Mouse (Mus musculus) gastrocnemius, postnatal 14 days (tissue): ENCODE measurements around the gene 2810004N23Rik. TPM values are rescaled to one million over a fixed set of nuclear protein-coding genes. Genes with fewer than 3 reads are reported as not detected.
A peak's percentile ranks its signal among the peaks of the same experiment; 100 is the strongest.

Experiments used
- DNase-seq: peaks from one replicate; pipeline ENCODE4 v3.0.0; 2021; ENCODE audit warnings: mixed read lengths
- intact Hi-C: fragments of 180-260 bp; cut with DNase I; formaldehyde crosslinking; loops from one replicate; pipeline ENCODE4 v1.15.1; 2025; ENCODE audit warnings: low total_unique reads
- long read RNA-seq, 2 experiments: library from polyadenylated mRNA; stranded (forward); transcript quantifications; one replicate each; pipeline ENCODE4 v2.0.0; 2021
- total RNA-seq, 2 experiments: library from RNA; stranded (reverse); gene quantifications; 2 replicates each; pipeline ENCODE4 v1.2.3; 2021

The 2810004N23Rik gene
- 10 to 100 TPM; 25.1 to 30.6 TPM for total RNA-seq
- long read RNA-seq, experiment 1, transcript 2810004N23Rik-201 (7 exons, 2,340 nt): major isoform, 42 of 46 reads
- long read RNA-seq, experiment 1, partial matches to known transcripts: 0 of 46 reads
- long read RNA-seq, experiment 1, other reads (novel, unspliced or antisense): 4 of 46 reads
- long read RNA-seq, experiment 2, transcript 2810004N23Rik-201 (7 exons, 2,340 nt): major isoform, 47 of 55 reads
- long read RNA-seq, experiment 2, partial matches to known transcripts: 2 of 55 reads
- long read RNA-seq, experiment 2, other reads (novel, unspliced or antisense): 4 of 55 reads

- intact Hi-C loops: no loop called here
Observed at GRCm38 (mm10) chr8:124862321-124863162, at the start of gene 2810004N23Rik, which contains the start of gene Gnpat. TSS of gene 2810004N23Rik (minus strand) at chr8:124863120. TSS of gene Gnpat (plus strand) at chr8:124863033.

DNA sequence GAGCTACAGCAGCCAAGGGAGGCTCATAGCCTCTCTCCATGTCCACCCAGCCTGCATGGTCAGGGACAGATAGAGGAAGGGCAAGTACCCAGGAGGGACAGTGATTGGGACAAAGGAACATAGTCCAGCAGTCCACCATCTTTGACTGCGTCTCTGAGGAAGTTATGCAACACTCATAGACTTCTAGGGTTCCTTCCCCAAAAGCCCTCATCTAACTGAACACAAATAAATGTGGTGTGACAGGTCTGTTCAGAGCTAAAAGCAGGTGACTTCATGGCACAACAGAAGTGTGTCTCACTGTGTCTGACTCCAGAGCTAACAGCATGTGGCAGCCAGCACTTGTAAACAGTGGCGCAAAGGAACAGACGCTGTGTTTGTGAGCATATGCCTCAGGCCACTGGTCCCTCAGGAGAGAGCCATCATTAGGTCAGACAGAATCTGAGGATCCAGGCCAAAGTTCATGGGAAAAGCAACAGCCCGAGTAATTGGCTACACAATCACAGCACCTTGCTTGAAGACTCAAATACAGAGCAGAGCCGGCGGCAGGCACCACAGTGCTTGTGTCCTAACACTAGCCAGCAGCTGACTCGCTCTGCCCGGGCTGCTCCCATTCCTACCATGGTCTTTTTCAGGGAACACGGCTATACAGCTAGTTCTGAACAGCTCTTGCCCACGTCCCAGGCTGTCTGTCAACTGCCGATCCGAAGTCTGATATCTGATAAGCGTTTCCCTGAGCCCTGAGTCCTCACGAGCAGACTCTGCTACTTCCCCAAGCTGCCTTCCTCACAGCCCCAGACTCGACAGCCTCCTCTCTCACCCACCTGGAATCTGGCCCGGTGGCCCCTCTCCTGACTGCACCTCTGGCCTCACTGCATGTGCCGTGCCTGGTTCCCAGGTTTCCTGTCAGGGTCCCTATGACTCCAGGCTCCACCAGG, 49.3 kb upstream of the 2810004N23Rik start:
- DNase-seq: no peak
- intact Hi-C loops: loop anchor here (5.0 kb wide), 1 partner anchor 35 kb away; the partner anchor contains the start of gene Egln1

More at GRCm38 (mm10) chr8:124862321-124863162, at the start of gene 2810004N23Rik, which contains the start of gene Gnpat:
- DNase-seq: peak; percentile 94

DNA sequence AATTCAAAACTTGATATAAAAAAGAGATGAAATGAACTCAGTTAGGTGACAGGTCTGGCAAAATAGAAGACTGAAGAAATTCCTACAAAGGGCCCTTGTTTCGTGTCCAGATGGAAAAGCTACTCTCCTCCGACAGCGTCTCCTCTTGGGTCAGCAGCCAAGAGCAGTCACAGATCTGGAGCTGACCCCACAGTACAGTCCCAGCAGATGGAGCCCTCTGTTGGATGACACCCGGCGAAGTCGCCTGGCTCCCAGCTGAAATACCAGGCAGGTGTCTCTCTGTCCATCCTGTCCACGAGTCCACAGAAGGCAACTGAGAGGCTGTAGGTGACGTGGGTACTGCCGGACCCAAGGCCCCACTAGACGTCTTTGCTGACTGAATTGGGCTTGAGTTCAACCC, 47.4 kb upstream of the 2810004N23Rik start:
- intact Hi-C loops: loop anchor here (5.0 kb wide), 1 partner anchor 37 kb away; the partner anchor contains the start of gene Egln1
- no peak for DNase-seq

- intact Hi-C loops: loop anchor here (5.0 kb wide), 1 partner anchor 37 kb away; the partner anchor contains the start of gene Egln1
- no peak for DNase-seq
Observed at GRCm38 (mm10) chr8:124909936-124910335, 47.0 kb upstream of the 2810004N23Rik start.

- intact Hi-C loops: no loop called here
- no peak for DNase-seq
Observed at GRCm38 (mm10) chr8:124905482-124905881, 42.6 kb upstream of the 2810004N23Rik start.

- DNase-seq: no peak
- intact Hi-C loops: no loop called here
Observed at GRCm38 (mm10) chr8:124903198-124903597, 40.3 kb upstream of the 2810004N23Rik start.

GRCm38 (mm10) chr8:124898251-124898905, 35.5 kb upstream of the 2810004N23Rik start:
- intact Hi-C loops: loop anchor here (10.0 kb wide), 1 partner anchor 46 kb away; the partner anchor contains the start of gene Egln1
- no peak for DNase-seq

GRCm38 (mm10) chr8:124897386-124898250, 34.7 kb upstream of the 2810004N23Rik start, which contains the start of the genes Exoc8 and Sprtn:
TSS of gene Exoc8 (minus strand) at chr8:124897705.
TSS of gene Sprtn (plus strand) at chr8:124897886.
- intact Hi-C loops: loop anchor here (10.0 kb wide), 1 partner anchor 47 kb away; the partner anchor contains the start of gene Egln1
- peak; percentile 96 for DNase-seq

DNA sequence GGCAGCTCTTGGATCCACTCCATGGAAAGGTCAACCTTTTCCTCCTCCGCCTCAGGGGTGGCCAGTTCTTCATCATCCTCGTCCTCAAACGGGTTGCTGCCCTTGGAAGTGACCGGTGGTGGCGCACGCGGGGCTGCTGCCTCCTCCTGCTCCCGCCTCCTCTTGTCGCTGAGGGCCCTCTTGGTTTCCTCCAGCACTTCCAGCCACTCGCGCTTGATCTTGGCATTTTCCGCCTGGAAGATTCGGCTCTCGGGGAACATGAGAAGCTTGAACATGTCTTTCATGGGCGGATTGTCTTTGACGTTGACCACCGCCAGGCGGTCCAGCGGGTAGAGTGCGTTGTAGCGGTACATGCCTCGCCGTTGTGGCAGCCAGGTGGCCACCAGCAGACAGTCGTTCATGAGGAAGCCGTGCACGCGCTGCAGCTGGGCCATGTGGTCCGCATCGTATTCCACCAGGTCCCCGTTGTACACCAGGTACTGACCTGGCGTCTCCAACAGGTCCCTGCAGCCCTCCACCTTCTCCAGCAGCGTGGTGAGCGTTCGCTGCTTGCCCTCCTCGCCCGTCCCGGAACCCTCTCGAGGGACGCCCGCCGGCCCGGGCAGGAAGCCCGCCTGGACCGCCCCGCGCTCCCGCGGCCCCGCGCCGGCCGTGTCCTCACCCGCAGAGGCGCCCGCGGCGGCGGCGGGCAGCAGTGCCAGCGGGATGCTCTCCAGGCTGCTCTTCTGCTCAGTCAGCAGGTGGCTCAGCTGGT, 33.9 kb upstream of the 2810004N23Rik start:
- intact Hi-C loops: loop anchor here (10.0 kb wide), 1 partner anchor 48 kb away; the partner anchor contains the start of gene Egln1
- peak; percentile 86 for DNase-seq

GRCm38 (mm10) chr8:124896010-124896631, 33.2 kb upstream of the 2810004N23Rik start:
- intact Hi-C loops: loop anchor here (10.0 kb wide), 1 partner anchor 49 kb away; the partner anchor contains the start of gene Egln1
- DNase-seq: no peak

DNA sequence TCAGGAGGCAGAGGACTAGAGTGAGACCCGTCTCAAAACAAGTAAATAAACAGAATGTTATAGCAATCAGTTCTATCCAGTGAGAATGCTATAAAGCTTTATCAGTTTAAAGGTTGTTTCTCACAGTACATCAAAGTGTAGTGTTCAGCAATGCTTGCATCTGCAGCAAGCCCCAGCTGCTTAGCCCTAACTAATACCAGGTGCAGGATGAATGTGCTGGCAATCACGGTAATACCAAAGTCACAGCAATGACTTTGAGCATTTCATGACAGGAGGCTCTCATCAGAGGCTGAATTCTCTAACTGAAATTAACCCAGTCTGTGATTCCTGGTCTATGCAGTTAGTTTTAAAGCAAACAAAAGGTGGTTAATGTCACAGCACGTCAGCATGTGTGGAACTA, 29.7 kb upstream of the 2810004N23Rik start:
- intact Hi-C loops: loop anchor here (10.0 kb wide), 1 partner anchor 52 kb away; the partner anchor contains the start of gene Egln1
- no peak for DNase-seq

- intact Hi-C loops: no loop called here
- no peak for DNase-seq
Observed at GRCm38 (mm10) chr8:124888385-124888784, 25.5 kb upstream of the 2810004N23Rik start.

- intact Hi-C loops: no loop called here
Observed at GRCm38 (mm10) chr8:124878946-124879526, 16.1 kb upstream of the 2810004N23Rik start.

GRCm38 (mm10) chr8:124878141-124878540, 15.2 kb upstream of the 2810004N23Rik start:
- intact Hi-C loops: no loop called here
- DNase-seq: no peak

More at GRCm38 (mm10) chr8:124878946-124879526, 16.1 kb upstream of the 2810004N23Rik start:
- DNase-seq: no peak

- DNase-seq: no peak
- intact Hi-C loops: no loop called here
Observed at GRCm38 (mm10) chr8:124872690-124873089, 9.8 kb upstream of the 2810004N23Rik start.

- intact Hi-C loops: no loop called here
- no peak for DNase-seq
Observed at GRCm38 (mm10) chr8:124872081-124872480, 9.2 kb upstream of the 2810004N23Rik start.
